Comparison of ENCODE assay signal across 8 mouse cellular contexts in the genomic region with DNA sequence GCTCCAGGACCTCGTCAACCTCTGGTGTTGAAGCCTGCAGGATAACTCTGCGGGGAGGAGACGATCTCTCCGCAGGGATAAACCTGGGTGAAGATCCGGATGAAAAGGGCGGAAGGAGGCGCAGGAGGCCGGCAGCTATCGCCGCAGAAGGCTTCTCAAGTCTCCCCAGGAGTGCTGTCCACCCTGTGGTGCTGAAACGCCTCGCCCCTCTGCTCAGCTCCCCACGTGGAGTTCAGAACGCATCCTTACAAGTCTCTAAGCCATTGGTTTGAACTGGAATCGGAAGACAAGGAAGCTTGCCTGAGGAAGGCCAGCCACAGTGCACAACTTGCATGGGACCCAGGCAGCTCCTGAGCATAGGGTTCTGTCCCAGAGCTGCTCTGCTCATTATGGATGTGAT. TPM values are rescaled to one million over a fixed set of nuclear protein-coding genes. Genes with fewer than 3 reads are reported as not detected.
DNase-seq lines count a peak whose midpoint lies in the region; ATAC-seq and TF ChIP-seq lines count a peak whose summit lies in the region.

No protein-coding gene starts in this region.

- under 1% methylated on average over 15 of the region's 15 CpGs for WGBS in heart, embryonic 10.5 days
- WGBS in embryonic facial prominence, embryonic 13.5 days, result 0% methylated on average over 15 of the region's 15 CpGs
- WGBS in hindbrain, embryonic 14.5 days, result 3% methylated on average over 15 of the region's 15 CpGs

- H3K9me3 ChIP-seq in heart, embryonic 10.5 days, result no peaks in the 10 kb centered on the region
- no peaks in the 10 kb centered on the region for H3K9me3 ChIP-seq in embryonic facial prominence, embryonic 13.5 days
- no peaks in the 10 kb centered on the region for H3K9me3 ChIP-seq in hindbrain, embryonic 14.5 days (ENCODE audit: control insufficient read depth, low read length)

- DNase-seq in heart, embryonic 10.5 days (ENCODE audit: low spot score), result peak; percentile 90
- DNase-seq in heart, adult 9 months (ENCODE audit: low spot score in 2 of 2), result no peak
- peak; percentile 29 for DNase-seq in hindbrain, embryonic 14.5 days (ENCODE audit: low spot score)
- peak; percentile 52 for DNase-seq in liver
- DNase-seq in urinary bladder, adult 18-20 months (ENCODE audit: low spot score in 2 of 2), result peak; percentile 7 to 33
- no peak for DNase-seq in cerebellum, postnatal 14 days

- no peak for TF ChIP-seq POLR2A in myocyte (IDR thresholded peaks at IDR 0.05; ENCODE audit: insufficient read length, low read depth)

- peak overlapping the region; percentile 49 for H3K4me2 ChIP-seq in embryonic facial prominence, embryonic 13.5 days
- H3K4me2 ChIP-seq in hindbrain, embryonic 14.5 days (replicated peaks), result peak overlapping the region; percentile 34
- H3K4me2 ChIP-seq in myocyte (ENCODE audit: low read depth), result no peak overlapping the region

- H3K4me3 ChIP-seq in heart, embryonic 10.5 days, result peak overlapping the region; percentile 37
- peak overlapping the region; percentile 24 for H3K4me3 ChIP-seq in embryonic facial prominence, embryonic 13.5 days
- no peak overlapping the region for H3K4me3 ChIP-seq in hindbrain, embryonic 14.5 days (replicated peaks; ENCODE audit: low read length)
- H3K4me3 ChIP-seq in myocyte, result no peak overlapping the region

- no peaks in the 10 kb centered on the region for H3K79me2 ChIP-seq in myocyte (ENCODE audit: control insufficient read depth, insufficient read depth)

- no peak overlapping the region for H3K9ac ChIP-seq in embryonic facial prominence, embryonic 13.5 days
- peak overlapping the region; percentile 39; the same call in 1 of the 2 replicates for H3K9ac ChIP-seq in hindbrain, embryonic 14.5 days

- H3ac ChIP-seq in myocyte (ENCODE audit: control insufficient read depth, insufficient read length), result no peak overlapping the region

- no peak for ATAC-seq in embryonic facial prominence, embryonic 13.5 days (ENCODE audit: insufficient number of reproducible peaks, insufficient read depth, low FRiP score, low TSS enrichment, low read depth)
- no peak for ATAC-seq in hindbrain, embryonic 14.5 days (ENCODE audit: low FRiP score)

- no peak overlapping the region for H3K27ac ChIP-seq in heart, embryonic 10.5 days
- no peak overlapping the region for H3K27ac ChIP-seq in embryonic facial prominence, embryonic 13.5 days
- no peak overlapping the region for H3K27ac ChIP-seq in hindbrain, embryonic 14.5 days

- peaks cover 14% of the 10 kb centered on the region; the same call in 1 of the 2 replicates for H3K27me3 ChIP-seq in heart, embryonic 10.5 days (ENCODE audit: insufficient read depth, poor library complexity, severe bottlenecking)
- peaks cover 30% of the 10 kb centered on the region for H3K27me3 ChIP-seq in embryonic facial prominence, embryonic 13.5 days
- peaks cover 6% of the 10 kb centered on the region; the same call in 1 of the 2 replicates for H3K27me3 ChIP-seq in hindbrain, embryonic 14.5 days (ENCODE audit: control insufficient read depth, insufficient read depth, low read length)
- peaks cover 59% of the 10 kb centered on the region for H3K27me3 ChIP-seq in myocyte (ENCODE audit: control insufficient read depth, insufficient read depth, insufficient read length)

- H3K36me3 ChIP-seq in heart, embryonic 10.5 days, result no peaks in the 10 kb centered on the region
- no peaks in the 10 kb centered on the region for H3K36me3 ChIP-seq in embryonic facial prominence, embryonic 13.5 days
- H3K36me3 ChIP-seq in hindbrain, embryonic 14.5 days (replicated peaks; ENCODE audit: control insufficient read depth, insufficient read depth), result no peaks in the 10 kb centered on the region
- no peaks in the 10 kb centered on the region for H3K36me3 ChIP-seq in myocyte (ENCODE audit: control insufficient read depth, insufficient read depth)

- H3K4me1 ChIP-seq in heart, embryonic 10.5 days, result peaks cover 23% of the 10 kb centered on the region
- H3K4me1 ChIP-seq in embryonic facial prominence, embryonic 13.5 days, result 0 out of 2 replicates have a peak, but pooled peaks cover 8% of the 10 kb centered on the region
- peaks cover 34% of the 10 kb centered on the region for H3K4me1 ChIP-seq in hindbrain, embryonic 14.5 days (replicated peaks; ENCODE audit: control insufficient read depth, insufficient read depth, low read length)

TF ChIP-seq in myocyte, 11 proteins besides CTCF, POLR2A, EP300 and RAD21:
- peak in 1 of 3 experiments; percentile 42 for TF ChIP-seq MYOG (IDR thresholded peaks at IDR 0.05; ENCODE audit: control insufficient read depth in 1 of 3, insufficient read depth in 1 of 3, insufficient read length in 2 of 3, low read depth in 2 of 3)
- TF ChIP-seq E2F4 (IDR thresholded peaks at IDR 0.05; ENCODE audit: insufficient read depth), result no peak
- TF ChIP-seq CEBPB (IDR thresholded peaks at IDR 0.05; ENCODE audit: insufficient read depth, poor library complexity, severe bottlenecking), result no peak
- no peak for TF ChIP-seq POLR2AphosphoS2 (IDR thresholded peaks at IDR 0.05; ENCODE audit: insufficient read length, low read depth)
- TF ChIP-seq USF1 (IDR thresholded peaks at IDR 0.05; ENCODE audit: low read depth), result no peak
- TF ChIP-seq SRF (IDR thresholded peaks at IDR 0.05; ENCODE audit: control insufficient read depth, insufficient read length, low read depth), result no peak
- no peak for TF ChIP-seq MAX (IDR thresholded peaks at IDR 0.05; ENCODE audit: low read depth)
- TF ChIP-seq TCF3 (IDR thresholded peaks at IDR 0.05; ENCODE audit: insufficient read length, low read depth), result no peak
- TF ChIP-seq REST (IDR thresholded peaks at IDR 0.05; ENCODE audit: insufficient read depth, insufficient read length), result peak; percentile 97
- TF ChIP-seq TCF12 (IDR thresholded peaks at IDR 0.05; ENCODE audit: insufficient read depth, poor library complexity, severe bottlenecking), result no peak
- TF ChIP-seq MYOD1 (IDR thresholded peaks at IDR 0.05; ENCODE audit: control insufficient read depth in 1 of 3, insufficient read length in 2 of 3, low read depth in 2 of 3), result no peak

RNA-seq across cellular contexts. Expression of gene Car4, which starts 13.6 kb away (rescaled TPM):
- polyA plus RNA-seq in heart, embryonic 10.5 days (2016; fragmentation: Nextera tagmentation; extraction: Ambion mirVana), result 24.1 and 38.2 TPM in 2 replicates
- polyA plus RNA-seq in embryonic facial prominence, embryonic 13.5 days (2015; fragmentation: Nextera tagmentation; extraction: Ambion mirVana), result 0.40 TPM in 1 of 2 replicates, not detected in the other
- 4.6 and 5.0 TPM in 2 replicates for polyA plus RNA-seq in hindbrain, embryonic 14.5 days (2014; fragmentation: Nextera tagmentation; extraction: Ambion mirVana)
- polyA plus RNA-seq in myocyte (2012; fragmentation: generic; extraction: Trizol), result not detected

RNA-seq across cellular contexts. Expression of gene Znhit3, which starts 27.8 kb away (rescaled TPM):
- 55.1 and 78.2 TPM in 2 replicates for polyA plus RNA-seq in heart, embryonic 10.5 days (2016; fragmentation: Nextera tagmentation; extraction: Ambion mirVana)
- 58.7 and 69.0 TPM in 2 replicates for polyA plus RNA-seq in embryonic facial prominence, embryonic 13.5 days (2015; fragmentation: Nextera tagmentation; extraction: Ambion mirVana)
- 65.3 and 70.3 TPM in 2 replicates for polyA plus RNA-seq in hindbrain, embryonic 14.5 days (2014; fragmentation: Nextera tagmentation; extraction: Ambion mirVana)
- 18.5 TPM for polyA plus RNA-seq in myocyte (2012; fragmentation: generic; extraction: Trizol)

Comparison
In these comparisons a context has a peak if more than half of its experiments do, and no peak if none do; other contexts are left out.
1. DNase-seq: peak in heart, embryonic 10.5 days (single experiment), hindbrain, embryonic 14.5 days (single experiment), liver (single experiment) and urinary bladder, adult 18-20 months (2 of 2); none in heart, adult 9 months (0 of 2) and cerebellum, postnatal 14 days (0 of 2).
2. H3K4me3 ChIP-seq: peak in heart, embryonic 10.5 days (single experiment) and embryonic facial prominence, embryonic 13.5 days (single experiment); none in hindbrain, embryonic 14.5 days (single experiment) and myocyte (single experiment).